Mouse (Mus musculus): ENCODE results near the gene Klb. TPM values are rescaled to one million over a fixed set of nuclear protein-coding genes. Genes with fewer than 3 reads are reported as not detected.
"Not testable (repeated sequence)": the region's sequence is repeated elsewhere in the genome, so short reads cannot be mapped to it uniquely, and the experiment has no call there.

The Klb gene
- not detected in 2 replicates for total RNA-seq (2015; ENCODE audit: low replicate concordance)
- total RNA-seq (2017; ENCODE audit: low replicate concordance): not detected in 2 replicates

DNA sequence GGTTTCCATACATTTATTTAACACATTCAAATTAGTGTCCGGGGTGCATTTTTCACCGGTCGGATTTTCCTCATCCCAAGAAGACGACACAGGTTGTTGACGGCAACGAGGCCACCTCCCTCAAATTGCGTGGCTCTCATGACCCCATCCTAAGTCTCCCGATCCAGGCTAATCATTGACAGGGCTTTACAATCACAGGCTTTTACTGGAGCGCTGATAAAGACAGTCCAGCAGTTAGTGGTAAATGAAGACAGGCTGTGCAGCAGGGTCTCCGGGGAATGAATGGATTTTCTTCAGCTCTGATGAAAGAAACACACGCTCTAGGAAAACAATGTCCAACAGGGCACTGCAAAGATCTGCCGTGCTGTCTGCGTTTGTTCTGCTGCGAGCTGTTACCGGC is at the start of gene Klb:
Klb (plus strand) TSS at position 147 of the 400 bp plus-strand sequence.
- ATAC-seq (replicated peaks; ENCODE audit: low FRiP score, poor library complexity, severe bottlenecking): no peak

GRCm38 (mm10) chr5:65299623-65300022 is 48.5 kb upstream of the Klb start:
- ATAC-seq (replicated peaks; ENCODE audit: low FRiP score, poor library complexity, severe bottlenecking): not testable (repeated sequence)

GRCm38 (mm10) chr5:65300121-65300520 is 48.0 kb upstream of the Klb start:
- no peak for ATAC-seq (replicated peaks; ENCODE audit: low FRiP score, poor library complexity, severe bottlenecking)

DNA sequence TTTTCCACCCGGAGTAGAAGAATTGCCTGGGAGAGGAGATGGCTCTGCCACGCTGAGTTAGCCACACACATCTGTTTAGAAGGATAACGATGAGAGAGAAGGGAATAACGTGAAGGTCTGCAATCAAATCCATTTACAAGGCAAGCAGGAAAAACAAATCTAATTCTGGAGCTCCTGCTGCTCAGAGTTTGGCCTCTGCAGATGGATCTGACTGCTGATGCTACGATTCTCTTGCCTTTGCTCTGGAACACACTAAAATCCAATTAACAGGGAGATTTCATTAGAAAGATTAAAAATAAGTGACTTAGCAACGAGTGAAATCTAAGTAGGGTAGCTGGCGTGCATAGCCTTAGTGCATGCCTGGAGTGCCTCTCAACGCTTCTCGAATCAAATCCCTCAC is 42.6 kb upstream of the Klb start:
- no peak for ATAC-seq (replicated peaks; ENCODE audit: low FRiP score, poor library complexity, severe bottlenecking)

- ATAC-seq (replicated peaks; ENCODE audit: low FRiP score, poor library complexity, severe bottlenecking): no peak
These were observed 39.9 kb upstream of the Klb start for GRCm38 (mm10) chr5:65308208-65308607.

DNA sequence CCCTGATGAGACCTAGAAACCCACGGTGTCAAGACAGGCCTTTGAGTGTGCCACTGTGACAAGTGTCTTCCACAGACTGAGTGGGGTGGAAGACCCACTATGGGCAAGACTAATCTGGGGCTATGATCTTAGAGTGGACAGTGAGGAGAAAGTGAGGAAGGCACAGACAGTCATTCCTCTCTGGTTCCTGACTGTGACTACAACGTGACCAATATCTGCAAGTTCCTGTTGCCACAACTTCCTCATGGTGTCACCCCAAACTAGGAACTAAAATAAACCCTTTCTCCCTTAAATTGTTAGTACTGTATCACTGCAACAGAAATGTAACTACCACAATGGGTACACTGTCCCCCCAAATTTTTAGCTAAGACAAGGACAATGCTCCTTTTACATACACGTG is 39.2 kb upstream of the Klb start:
- ATAC-seq (replicated peaks; ENCODE audit: low FRiP score, poor library complexity, severe bottlenecking): no peak

- no peak for ATAC-seq (replicated peaks; ENCODE audit: low FRiP score, poor library complexity, severe bottlenecking)
These were observed 28.9 kb upstream of the Klb start for GRCm38 (mm10) chr5:65319176-65319575.

DNA sequence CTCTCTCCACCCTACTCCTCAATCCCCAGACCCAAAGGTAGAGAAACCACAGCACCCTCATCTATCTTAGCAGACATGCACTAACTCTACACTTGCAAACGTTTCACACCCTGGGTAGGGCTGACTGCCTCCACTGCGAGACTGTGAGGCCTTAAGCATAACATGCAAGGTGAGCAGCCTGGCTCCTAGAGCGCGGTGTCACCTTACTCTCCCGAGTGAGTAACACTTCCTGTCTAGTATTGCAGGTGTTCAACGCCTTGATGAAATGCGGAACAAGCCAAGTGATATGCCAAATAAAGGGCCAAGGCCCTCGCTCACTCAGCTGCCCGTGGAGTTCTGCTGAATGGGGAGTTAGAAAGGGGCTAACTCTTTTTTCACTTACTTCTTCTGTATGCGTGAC is 25.9 kb upstream of the Klb start:
- no peak for ATAC-seq (replicated peaks; ENCODE audit: low FRiP score, poor library complexity, severe bottlenecking)

DNA sequence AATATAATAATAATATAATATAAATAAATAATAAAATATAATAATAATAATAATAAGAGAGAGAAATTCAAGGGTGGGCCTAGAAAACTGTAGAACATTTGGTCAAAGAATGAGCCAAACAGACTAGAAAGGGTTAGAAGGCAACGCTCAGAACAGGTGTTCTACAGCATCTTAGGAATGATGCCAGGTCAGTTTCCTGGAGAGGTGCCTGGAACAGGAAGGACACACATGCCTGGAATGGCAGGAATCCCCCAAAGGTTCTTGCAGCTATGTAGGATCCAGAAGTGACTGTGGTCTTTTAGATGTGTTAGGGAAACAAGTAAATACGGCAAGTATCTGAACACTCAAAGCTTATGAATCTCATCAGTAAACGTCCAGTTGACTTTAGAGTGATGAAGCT is 23.8 kb upstream of the Klb start:
- no peak for ATAC-seq (replicated peaks; ENCODE audit: low FRiP score, poor library complexity, severe bottlenecking)

DNA sequence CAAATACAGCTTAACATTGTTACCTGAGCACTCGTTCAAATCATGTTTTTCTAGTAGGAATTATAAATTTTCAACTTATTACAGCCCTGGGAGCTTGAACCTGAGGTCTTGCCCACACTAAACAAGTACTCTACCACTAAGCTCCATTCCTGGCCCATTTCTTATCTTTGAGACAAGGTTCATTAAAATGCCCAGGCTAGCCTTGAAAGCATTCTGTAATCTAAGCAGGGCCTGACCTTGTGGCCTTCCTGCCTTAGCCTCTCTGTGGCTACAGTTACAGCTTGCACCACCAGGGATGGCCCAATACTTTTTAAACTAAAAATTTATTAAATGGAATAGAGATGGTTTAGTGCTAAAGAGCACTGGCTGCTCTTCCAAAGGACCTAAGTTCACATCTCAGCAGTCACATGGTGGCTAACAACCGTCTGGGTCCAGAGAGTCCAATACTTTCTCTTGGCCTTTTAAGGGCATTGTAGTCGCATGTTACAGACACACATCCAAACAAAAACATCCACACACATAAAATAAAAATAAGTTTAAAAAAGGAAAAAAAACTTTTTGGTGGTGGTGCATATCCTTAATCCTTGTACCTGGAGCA is 23.3 kb upstream of the Klb start:
- no peak for ATAC-seq (replicated peaks; ENCODE audit: low FRiP score, poor library complexity, severe bottlenecking)

GRCm38 (mm10) chr5:65326212-65326611 is 21.9 kb upstream of the Klb start:
- peak; percentile 55; the same call in 1 of the 2 replicates for ATAC-seq (replicated peaks; ENCODE audit: low FRiP score, poor library complexity, severe bottlenecking)

DNA sequence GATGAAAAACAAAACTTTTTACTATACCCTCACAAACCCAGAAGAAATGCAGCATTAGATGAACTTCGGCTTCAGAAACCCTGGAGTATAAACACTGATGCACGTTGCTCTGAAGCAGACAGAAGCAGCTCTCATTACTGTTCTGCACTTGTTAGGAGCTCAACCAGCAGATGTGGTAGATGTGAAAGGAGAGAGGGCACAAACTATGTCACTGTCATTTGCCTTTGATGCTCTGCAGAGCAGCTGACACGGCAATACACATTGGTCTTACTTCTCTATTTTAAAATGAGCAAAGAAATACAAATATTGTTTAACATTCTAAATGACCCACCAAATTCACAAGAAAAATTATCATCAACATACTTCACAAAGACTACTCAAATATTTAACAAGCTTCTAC is 18.1 kb upstream of the Klb start:
- ATAC-seq (replicated peaks; ENCODE audit: low FRiP score, poor library complexity, severe bottlenecking): no peak

DNA sequence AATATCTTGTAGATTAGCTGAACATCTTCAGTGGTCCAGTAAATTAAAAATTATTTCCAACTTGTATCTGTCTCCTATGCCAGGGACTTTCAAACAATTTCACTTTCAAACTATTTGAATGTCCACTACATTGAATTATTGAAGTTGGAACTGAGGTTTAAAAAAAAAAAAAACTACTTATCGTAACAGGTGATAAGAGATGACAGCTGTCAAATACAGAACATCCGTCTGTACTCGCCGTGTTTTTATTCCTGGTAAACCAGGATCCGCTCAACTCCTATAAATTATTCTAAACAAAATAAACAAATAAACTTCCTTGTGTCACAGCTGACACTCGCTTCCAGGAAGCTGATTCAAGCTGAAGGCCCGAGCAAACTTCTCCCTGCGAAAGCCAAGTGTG is 13.3 kb upstream of the Klb start:
- 0 out of 2 replicates have a peak, but pooled peaks have one; percentile 10 for ATAC-seq (replicated peaks; ENCODE audit: low FRiP score, poor library complexity, severe bottlenecking)

- ATAC-seq (replicated peaks; ENCODE audit: low FRiP score, poor library complexity, severe bottlenecking): peak; percentile 96
These were observed 12.6 kb upstream of the Klb start, which contains the start of gene Rfc1 for GRCm38 (mm10) chr5:65335298-65336074. Gene Rfc1 (minus strand): TSS chr5:65335670.

GRCm38 (mm10) chr5:65336075-65336355 is 12.1 kb upstream of the Klb start:
- no peak for ATAC-seq (replicated peaks; ENCODE audit: low FRiP score, poor library complexity, severe bottlenecking)

DNA sequence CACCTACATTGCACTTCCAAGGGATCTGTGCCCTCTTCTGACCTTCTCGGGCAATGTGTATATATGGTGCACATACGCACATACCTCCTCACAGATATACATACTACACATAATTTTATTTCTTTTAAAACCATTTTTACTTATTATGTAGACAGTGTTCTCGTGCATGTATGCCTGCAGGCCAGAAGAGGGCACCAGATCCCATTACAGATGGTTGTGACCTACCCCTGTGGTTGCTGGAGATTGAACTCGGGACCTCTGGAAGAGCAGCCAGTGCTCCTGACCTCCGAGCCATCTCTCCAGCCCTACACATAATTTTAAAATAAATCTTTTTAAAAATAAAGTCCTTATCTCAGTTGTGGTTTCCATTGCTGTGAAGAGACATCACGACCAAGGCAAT is 9.7 kb upstream of the Klb start:
- no peak for ATAC-seq (replicated peaks; ENCODE audit: low FRiP score, poor library complexity, severe bottlenecking)

DNA sequence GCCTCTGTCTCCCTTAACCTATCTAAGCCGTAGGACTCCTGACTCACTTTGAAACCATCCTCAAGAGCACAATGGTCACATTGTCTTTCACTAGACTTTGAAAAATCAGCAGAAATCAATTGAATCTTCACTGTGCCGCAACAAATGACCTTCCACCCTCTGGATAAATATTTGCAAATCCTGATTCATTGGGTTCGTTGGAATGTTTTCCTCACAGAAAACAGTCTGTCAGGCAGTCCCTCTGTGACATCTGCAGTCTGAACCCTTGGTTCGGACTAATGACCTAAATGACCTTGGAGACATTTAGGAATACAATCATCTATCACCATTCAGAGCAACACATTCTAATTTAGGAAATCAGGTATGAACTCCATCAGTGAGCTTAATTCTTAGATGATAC is 7.9 kb upstream of the Klb start:
- no peak for ATAC-seq (replicated peaks; ENCODE audit: low FRiP score, poor library complexity, severe bottlenecking)

- ATAC-seq (replicated peaks; ENCODE audit: low FRiP score, poor library complexity, severe bottlenecking): no peak
These were observed 2.4 kb downstream of the Klb start for GRCm38 (mm10) chr5:65350508-65350907.

DNA sequence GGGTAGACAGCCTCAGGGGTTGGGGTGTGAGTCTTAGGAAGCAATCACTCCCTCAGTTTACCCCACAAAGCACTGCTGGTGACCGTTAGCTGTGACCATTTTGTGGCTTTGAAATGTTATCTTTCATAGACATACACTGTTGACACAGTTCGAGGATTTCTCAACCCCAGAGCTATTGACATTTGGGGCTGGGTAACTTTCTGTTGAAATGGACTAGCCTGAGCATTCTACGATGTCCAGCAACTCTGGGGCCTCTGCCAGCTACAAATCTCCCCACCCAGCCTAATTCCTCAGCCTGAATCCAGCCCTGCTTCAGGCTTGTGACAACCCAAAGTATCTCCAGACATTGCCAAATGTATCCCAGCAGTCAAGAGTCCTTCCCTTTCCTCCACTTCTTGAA is 6.0 kb downstream of the Klb start:
- ATAC-seq (replicated peaks; ENCODE audit: low FRiP score, poor library complexity, severe bottlenecking): no peak

- no peak for ATAC-seq (replicated peaks; ENCODE audit: low FRiP score, poor library complexity, severe bottlenecking)
These were observed 6.9 kb downstream of the Klb start for GRCm38 (mm10) chr5:65354985-65355384.

DNA sequence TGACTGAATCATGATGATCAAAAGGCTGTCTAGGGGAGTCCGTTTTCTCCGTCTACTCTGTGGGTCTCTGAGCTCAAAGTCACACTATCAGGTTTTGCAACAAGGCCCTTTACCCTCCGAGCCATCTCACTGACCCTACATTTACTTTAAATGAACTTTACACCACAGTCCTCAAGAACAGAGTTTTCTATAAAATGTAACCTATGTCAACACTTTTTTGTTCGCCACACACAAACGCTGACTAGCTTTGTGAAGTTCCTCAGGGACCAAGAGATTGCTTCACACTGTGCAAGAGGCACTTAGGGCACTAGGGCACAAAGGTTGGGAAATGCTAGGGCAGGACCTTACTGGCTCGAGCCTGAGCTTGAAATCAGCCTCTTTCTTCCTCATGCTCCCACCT is 8.7 kb downstream of the Klb start:
- ATAC-seq (replicated peaks; ENCODE audit: low FRiP score, poor library complexity, severe bottlenecking): no peak

DNA sequence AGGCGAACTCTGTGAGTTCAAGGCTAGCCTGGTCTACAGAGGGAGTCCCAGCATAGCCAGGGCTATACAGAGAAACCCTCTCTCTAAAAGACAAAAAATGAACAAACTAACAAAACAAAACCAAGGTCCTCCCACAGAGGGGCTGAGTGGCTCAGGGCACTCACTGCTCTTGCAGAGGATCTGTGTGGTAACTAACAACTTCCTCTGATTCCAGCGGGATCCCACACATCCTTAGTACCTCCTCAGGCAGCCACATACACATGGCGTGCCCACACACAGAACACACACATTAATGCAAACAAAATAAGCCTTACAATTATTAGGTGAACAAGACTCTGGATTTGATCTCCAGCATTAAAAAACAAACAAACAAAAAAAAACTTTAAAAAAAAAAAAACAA is 9.7 kb downstream of the Klb start:
- ATAC-seq (replicated peaks; ENCODE audit: low FRiP score, poor library complexity, severe bottlenecking): no peak
